21 mouse cellular contexts compared by ENCODE assay signal in the genomic region with DNA sequence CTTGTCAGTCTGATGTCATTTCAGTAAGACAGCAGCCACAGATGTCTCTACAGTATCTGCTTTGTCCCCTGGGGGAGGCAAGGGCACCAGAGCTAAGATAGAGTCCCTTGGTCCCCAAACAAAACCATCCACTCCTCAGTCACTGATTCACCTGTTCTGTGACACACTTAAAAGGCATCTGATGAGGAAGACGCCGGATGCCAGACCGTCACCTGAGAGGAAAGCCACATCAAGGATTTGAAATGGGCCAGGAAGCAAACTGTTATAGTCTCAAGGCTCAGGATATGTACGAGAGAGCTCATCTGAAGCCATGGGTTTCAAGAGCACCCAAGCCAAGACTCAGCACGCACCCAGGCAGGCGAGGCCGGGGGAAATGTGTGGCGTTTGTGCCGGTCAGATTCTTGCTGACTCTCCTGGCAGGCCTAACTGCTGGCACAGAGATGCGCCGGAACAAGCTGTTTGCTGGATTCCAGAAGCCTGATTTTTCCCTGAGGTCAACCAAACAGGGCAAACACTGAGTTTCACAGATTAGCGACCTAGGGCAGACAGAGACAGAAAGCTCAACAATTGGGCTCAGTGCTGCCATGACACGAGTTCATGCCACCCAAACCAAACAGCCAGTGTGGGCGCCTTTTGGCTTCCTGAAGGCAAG. TPM values are rescaled to one million over a fixed set of nuclear protein-coding genes. Genes with fewer than 3 reads are reported as not detected.
DNase-seq lines count a peak whose midpoint lies in the region; ATAC-seq lines count a peak whose summit lies in the region.
"Had no signal": no experiment of that assay in that cellular context is flagged by ENCODE, and none has a peak within 500 bp of the region (broad histone marks: within the 10 kb centered on the region; RNA-seq: fewer than 3 reads in every experiment).

No protein-coding gene starts in this region.

- peaks cover 55% of the 10 kb centered on the region for H3K36me3 ChIP-seq in kidney, embryonic 14.5 days (ENCODE audit: control insufficient read depth, insufficient read depth, low read length)

- H3K4me2 ChIP-seq in kidney, embryonic 14.5 days (replicated peaks; ENCODE audit: low read depth, low read length), result no peak overlapping the region
- H3K4me2 ChIP-seq: embryonic facial prominence, embryonic 13.5 days; heart, embryonic 15.5 days; liver, embryonic 12.5 days; neural tube, embryonic 13.5 days had no signal

- DNase-seq in kidney, adult 8-10 months, result peak; percentile 85 to 87
- DNase-seq in CD4-positive helper T cell, adult 2 months (ENCODE audit: low read depth, low spot score), result peak; percentile 50
- DNase-seq in T-cell, adult 2 months (ENCODE audit: low spot score), result peak; percentile 84
- DNase-seq in gastrocnemius, postnatal 25 days, result peak; percentile 78
- no peak for DNase-seq in cerebellum, adult 9-11 months
- DNase-seq in ovary, postnatal 36 days (ENCODE audit: low spot score), result no peak
- DNase-seq: adrenal gland, adult 8-10 months; cerebellum, adult 9-10 months; left cerebral cortex, postnatal 4 days; lung, adult 2 months; lung, postnatal 4 days; spleen, adult 18-20 months had no signal

- H3K4me3 ChIP-seq in kidney, embryonic 14.5 days (ENCODE audit: low read length), result no peak overlapping the region
- H3K4me3 ChIP-seq: embryonic facial prominence, embryonic 13.5 days; heart, embryonic 15.5 days; liver, embryonic 12.5 days; neural tube, embryonic 13.5 days had no signal

- H3K4me1 ChIP-seq in kidney, embryonic 14.5 days (ENCODE audit: control insufficient read depth, insufficient read depth, low read length), result no peaks in the 10 kb centered on the region

- H3K27ac ChIP-seq in kidney, embryonic 14.5 days (ENCODE audit: low read depth, low read length), result no peak overlapping the region
- H3K27ac ChIP-seq: embryonic facial prominence, embryonic 13.5 days; heart, embryonic 15.5 days; liver, embryonic 12.5 days; neural tube, embryonic 13.5 days had no signal

- no peak overlapping the region for H3K9ac ChIP-seq in kidney, embryonic 14.5 days (ENCODE audit: low read depth, low read length)
- H3K9ac ChIP-seq: embryonic facial prominence, embryonic 13.5 days; heart, embryonic 15.5 days; liver, embryonic 12.5 days; neural tube, embryonic 13.5 days had no signal

- H3K27me3 ChIP-seq in kidney, embryonic 14.5 days (ENCODE audit: control insufficient read depth, insufficient read depth, low read length), result no peaks in the 10 kb centered on the region
- H3K27me3 ChIP-seq: embryonic facial prominence, embryonic 13.5 days; heart, embryonic 15.5 days; liver, embryonic 12.5 days; neural tube, embryonic 13.5 days had no signal

- 95% methylated on average over 14 of the region's 14 CpGs for WGBS in kidney, embryonic 14.5 days

- H3K9me3 ChIP-seq in kidney, embryonic 14.5 days (ENCODE audit: control insufficient read depth, low read length), result no peaks in the 10 kb centered on the region
- H3K9me3 ChIP-seq: embryonic facial prominence, embryonic 13.5 days; heart, embryonic 15.5 days; liver, embryonic 12.5 days; neural tube, embryonic 13.5 days had no signal

- no peak for ATAC-seq in kidney, embryonic 14.5 days (ENCODE audit: low FRiP score, low TSS enrichment)
- ATAC-seq: forebrain, embryonic 16.5 days; hindbrain, embryonic 16.5 days; intestine, embryonic 16.5 days; liver, embryonic 12.5 days had no signal

RNA-seq across cellular contexts. Expression of a gene that starts 11.0 kb away (rescaled TPM):
- 398 and 419 TPM in 2 replicates for polyA plus RNA-seq in kidney, embryonic 14.5 days (2014; fragmentation: Nextera tagmentation; extraction: Ambion mirVana)
- 100 to 1,000 TPM; 669 to 811 TPM for total RNA-seq in gastrocnemius, postnatal 25 days (2021)

RNA-seq across cellular contexts. Expression of a gene that starts 11.1 kb away (rescaled TPM):
- 0.13 and 0.39 TPM in 2 replicates for polyA plus RNA-seq in kidney, embryonic 14.5 days (2014; fragmentation: Nextera tagmentation; extraction: Ambion mirVana)
- total RNA-seq in gastrocnemius, postnatal 25 days (2021), result under 1 TPM in 1 of 2 experiments, not detected in 1; 0.18 TPM
- total RNA-seq: hematopoietic stem cell, adult 5-6 weeks had no signal

RNA-seq across cellular contexts. Expression of a gene that starts 49.5 kb away (rescaled TPM):
- 22.0 and 34.3 TPM in 2 replicates for polyA plus RNA-seq in kidney, embryonic 14.5 days (2014; fragmentation: Nextera tagmentation; extraction: Ambion mirVana)
- 10 to 100 TPM; 16.0 to 17.9 TPM for total RNA-seq in gastrocnemius, postnatal 25 days (2021)

Comparison
In these comparisons a context has a peak if more than half of its experiments do, and no peak if none do; other contexts are left out.
1. DNase-seq: peak in kidney, adult 8-10 months (2 of 2), CD4-positive helper T cell, adult 2 months (single experiment), T-cell, adult 2 months (single experiment) and gastrocnemius, postnatal 25 days (single experiment); none in cerebellum, adult 9-11 months (single experiment) and ovary, postnatal 36 days (single experiment).